Mouse (Mus musculus): ENCODE measurements around the gene Pdgfc. TPM values are rescaled to one million over a fixed set of nuclear protein-coding genes. Genes with fewer than 3 reads are reported as not detected.

Gene Pdgfc
- polyA plus RNA-seq, 1 experiment from 2014 or later: 7.9 TPM

- H3K9ac ChIP-seq (ENCODE audit: low read length): no peak overlapping the region
- H3K4me1 ChIP-seq (replicated peaks; ENCODE audit: control insufficient read depth, insufficient read depth): no peaks in the 10 kb centered on the region
- no peak overlapping the region for H3K4me2 ChIP-seq (replicated peaks; ENCODE audit: low read depth)
- 82% methylated on average over 5 of the region's 5 CpGs for WGBS
- H3K9me3 ChIP-seq (ENCODE audit: control insufficient read depth, low read length): no peaks in the 10 kb centered on the region
- H3K4me3 ChIP-seq (ENCODE audit: low read depth, low read length): no peak overlapping the region
- no peak for ATAC-seq (ENCODE audit: low FRiP score, low TSS enrichment)
- TF ChIP-seq EP300 (optimal IDR thresholded peaks at IDR 0.05) (no peak), CTCF (IDR thresholded peaks at IDR 0.05; ENCODE audit: low read depth) (no peak)
- no peaks in the 10 kb centered on the region for H3K36me3 ChIP-seq (ENCODE audit: control insufficient read depth, insufficient read depth, low read length)
- no peak overlapping the region for H3K27ac ChIP-seq (replicated peaks)
- DNase-seq (ENCODE audit: low spot score): no peak
- H3K27me3 ChIP-seq (ENCODE audit: control insufficient read depth, insufficient read depth, low read length): no peaks in the 10 kb centered on the region
Measured at GRCm38 (mm10) chr3:81022266-81022665, 13.9 kb upstream of the Pdgfc start.

GRCm38 (mm10) chr3:81022845-81023244 lies 13.4 kb upstream of the Pdgfc start:
- ATAC-seq (ENCODE audit: low FRiP score, low TSS enrichment): no peak
- no peak overlapping the region for H3K9ac ChIP-seq (ENCODE audit: low read length)

GRCm38 (mm10) chr3:81023568-81023967 lies 12.6 kb upstream of the Pdgfc start:
- Histone ChIP-seq H3K4me2 (replicated peaks; ENCODE audit: low read depth) (no peak overlapping the region), H3K27me3 (ENCODE audit: control insufficient read depth, insufficient read depth, low read length) (no peaks in the 10 kb centered on the region), H3K36me3 (ENCODE audit: control insufficient read depth, insufficient read depth, low read length) (no peaks in the 10 kb centered on the region), H3K4me3 (ENCODE audit: low read depth, low read length) (no peak overlapping the region), H3K9ac (ENCODE audit: low read length) (no peak overlapping the region), H3K4me1 (replicated peaks; ENCODE audit: control insufficient read depth, insufficient read depth) (no peaks in the 10 kb centered on the region), H3K27ac (replicated peaks) (no peak overlapping the region), H3K9me3 (ENCODE audit: control insufficient read depth, low read length) (no peaks in the 10 kb centered on the region)
- DNase-seq (ENCODE audit: low spot score) (no peak), ATAC-seq (ENCODE audit: low FRiP score, low TSS enrichment) (no peak)
- TF ChIP-seq CTCF (IDR thresholded peaks at IDR 0.05; ENCODE audit: low read depth): peak; percentile 2; the same call in 1 of the 2 replicates
- TF ChIP-seq EP300 (optimal IDR thresholded peaks at IDR 0.05): no peak
- WGBS: 71% methylated on average over 1 of the region's 1 CpGs

More at GRCm38 (mm10) chr3:81022845-81023244, 13.4 kb upstream of the Pdgfc start:
- WGBS: 80% methylated on average over 1 of the region's 1 CpGs
- Histone ChIP-seq H3K27ac (replicated peaks) (no peak overlapping the region), H3K4me1 (replicated peaks; ENCODE audit: control insufficient read depth, insufficient read depth) (no peaks in the 10 kb centered on the region), H3K27me3 (ENCODE audit: control insufficient read depth, insufficient read depth, low read length) (no peaks in the 10 kb centered on the region), H3K4me3 (ENCODE audit: low read depth, low read length) (no peak overlapping the region), H3K36me3 (ENCODE audit: control insufficient read depth, insufficient read depth, low read length) (no peaks in the 10 kb centered on the region), H3K9me3 (ENCODE audit: control insufficient read depth, low read length) (no peaks in the 10 kb centered on the region), H3K4me2 (replicated peaks; ENCODE audit: low read depth) (no peak overlapping the region)
- DNase-seq (ENCODE audit: low spot score): no peak
- TF ChIP-seq EP300 (optimal IDR thresholded peaks at IDR 0.05) (no peak), CTCF (IDR thresholded peaks at IDR 0.05; ENCODE audit: low read depth) (no peak)

- Histone ChIP-seq H3K27ac (replicated peaks) (no peak overlapping the region), H3K9me3 (ENCODE audit: control insufficient read depth, low read length) (no peaks in the 10 kb centered on the region), H3K4me2 (replicated peaks; ENCODE audit: low read depth) (no peak overlapping the region), H3K36me3 (ENCODE audit: control insufficient read depth, insufficient read depth, low read length) (no peaks in the 10 kb centered on the region), H3K27me3 (ENCODE audit: control insufficient read depth, insufficient read depth, low read length) (no peaks in the 10 kb centered on the region), H3K4me3 (ENCODE audit: low read depth, low read length) (no peak overlapping the region), H3K9ac (ENCODE audit: low read length) (no peak overlapping the region), H3K4me1 (replicated peaks; ENCODE audit: control insufficient read depth, insufficient read depth) (no peaks in the 10 kb centered on the region)
- no peak for DNase-seq (ENCODE audit: low spot score)
- TF ChIP-seq CTCF (IDR thresholded peaks at IDR 0.05; ENCODE audit: low read depth) (no peak), EP300 (optimal IDR thresholded peaks at IDR 0.05) (no peak)
- WGBS: 64% methylated on average over 9 of the region's 9 CpGs
- no peak for ATAC-seq (ENCODE audit: low FRiP score, low TSS enrichment)
Measured at GRCm38 (mm10) chr3:81025568-81026213, 10.5 kb upstream of the Pdgfc start.

GRCm38 (mm10) chr3:81028361-81028760 lies 7.9 kb upstream of the Pdgfc start:
- no peaks in the 10 kb centered on the region for H3K9me3 ChIP-seq (ENCODE audit: control insufficient read depth, low read length)
- TF ChIP-seq CTCF (IDR thresholded peaks at IDR 0.05; ENCODE audit: low read depth) (no peak), EP300 (optimal IDR thresholded peaks at IDR 0.05) (no peak)
- ATAC-seq (ENCODE audit: low FRiP score, low TSS enrichment): no peak
- no peak overlapping the region for H3K4me2 ChIP-seq (replicated peaks; ENCODE audit: low read depth)
- no peaks in the 10 kb centered on the region for H3K27me3 ChIP-seq (ENCODE audit: control insufficient read depth, insufficient read depth, low read length)
- no peaks in the 10 kb centered on the region for H3K4me1 ChIP-seq (replicated peaks; ENCODE audit: control insufficient read depth, insufficient read depth)
- no peaks in the 10 kb centered on the region for H3K36me3 ChIP-seq (ENCODE audit: control insufficient read depth, insufficient read depth, low read length)
- no peak overlapping the region for H3K9ac ChIP-seq (ENCODE audit: low read length)
- DNase-seq (ENCODE audit: low spot score): no peak
- no peak overlapping the region for H3K4me3 ChIP-seq (ENCODE audit: low read depth, low read length)
- 79% methylated on average over 3 of the region's 3 CpGs for WGBS
- no peak overlapping the region for H3K27ac ChIP-seq (replicated peaks)

GRCm38 (mm10) chr3:81029321-81029720 lies 6.9 kb upstream of the Pdgfc start:
- no peak overlapping the region for H3K4me3 ChIP-seq (ENCODE audit: low read depth, low read length)
- no peaks in the 10 kb centered on the region for H3K9me3 ChIP-seq (ENCODE audit: control insufficient read depth, low read length)
- H3K27ac ChIP-seq (replicated peaks): no peak overlapping the region
- DNase-seq (ENCODE audit: low spot score) (no peak), ATAC-seq (ENCODE audit: low FRiP score, low TSS enrichment) (no peak)
- no peaks in the 10 kb centered on the region for H3K36me3 ChIP-seq (ENCODE audit: control insufficient read depth, insufficient read depth, low read length)
- 71% methylated on average over 4 of the region's 4 CpGs for WGBS
- H3K27me3 ChIP-seq (ENCODE audit: control insufficient read depth, insufficient read depth, low read length): no peaks in the 10 kb centered on the region
- TF ChIP-seq EP300 (optimal IDR thresholded peaks at IDR 0.05) (no peak), CTCF (IDR thresholded peaks at IDR 0.05; ENCODE audit: low read depth) (no peak)
- H3K4me1 ChIP-seq (replicated peaks; ENCODE audit: control insufficient read depth, insufficient read depth): no peaks in the 10 kb centered on the region
- no peak overlapping the region for H3K9ac ChIP-seq (ENCODE audit: low read length)
- H3K4me2 ChIP-seq (replicated peaks; ENCODE audit: low read depth): no peak overlapping the region
